Mouse (Mus musculus) stomach, postnatal 0 days (tissue): ENCODE data around the gene Cul7. TPM values are rescaled to one million over a fixed set of nuclear protein-coding genes. Genes with fewer than 3 reads are reported as not detected.

Experiments
- ATAC-seq: fragments of 200-750 bp; cut with Nextera tagmentation; 2 replicates; pipeline ENCODE4 v1.8.0; 2017; ENCODE audit not compliant: low FRiP score, low TSS enrichment
- DNase-seq: peaks from one replicate; pipeline ENCODE4 v3.0.0-alpha.2; 2016; ENCODE audit warnings: low spot score
- H3K27ac ChIP-seq: fragments of 300-500 bp; sonication (generic); replicated peaks from 2 replicates; pipeline ENCODE4 v1.5.1; 2014; ENCODE audit warnings: mild to moderate bottlenecking, control low read depth
- H3K27me3 ChIP-seq: fragments of 300-500 bp; sonication (generic); 2 replicates; pipeline ENCODE4 v1.6.1; 2014; ENCODE audit warnings: low read length; ENCODE audit not compliant: control insufficient read depth, insufficient read depth
- H3K36me3 ChIP-seq: fragments of 300-500 bp; sonication (generic); 2 replicates; pipeline ENCODE4 v1.6.1; 2014; ENCODE audit warnings: low read length, mixed read lengths; ENCODE audit not compliant: control insufficient read depth, insufficient read depth
- H3K4me1 ChIP-seq: fragments of 300-500 bp; sonication (generic); replicated peaks from 2 replicates; pipeline ENCODE4 v1.6.1; 2014; ENCODE audit warnings: antibody characterized with exemption; ENCODE audit not compliant: control insufficient read depth, insufficient read depth
- H3K4me2 ChIP-seq: fragments of 300-500 bp; sonication (generic); replicated peaks from 2 replicates; pipeline ENCODE4 v1.6.1; 2014; ENCODE audit warnings: low read depth, mild to moderate bottlenecking, control low read depth, moderate library complexity
- H3K4me3 ChIP-seq: fragments of 300-500 bp; sonication (generic); 2 replicates; pipeline ENCODE4 v1.5.1; 2014; ENCODE audit warnings: low read depth, low read length, control low read depth
- H3K9ac ChIP-seq: fragments of 300-500 bp; sonication (generic); 2 replicates; pipeline ENCODE4 v1.6.1; 2014; ENCODE audit warnings: mild to moderate bottlenecking, low read length, control low read depth, mixed read lengths
- H3K9me3 ChIP-seq: fragments of 300-500 bp; sonication (generic); 2 replicates; pipeline ENCODE4 v1.6.1; 2016; ENCODE audit warnings: low read length; ENCODE audit not compliant: control insufficient read depth
- CTCF ChIP-seq: IDR thresholded peaks from 2 replicates; pipeline ENCODE4 v1.5.1; 2016; ENCODE audit warnings: antibody characterized with exemption, low read depth, mild to moderate bottlenecking, moderate library complexity
- EP300 ChIP-seq: optimal IDR thresholded peaks from 2 replicates; pipeline ENCODE3; 2016; ENCODE audit warnings: antibody characterized with exemption
- WGBS: fragments of 180-500 bp; shearing (Covaris S2); extraction: QIAGEN DNeasy Blood & Tissue Kit; methylation state at CpG from one replicate; pipeline ENCODE4 v1.1.7; 2014; 5-methylcytosine and 5-hydroxymethylcytosine counted together
- polyA plus RNA-seq: library from polyadenylated mRNA; unstranded; fragments of >200 nt; fragmentation: Nextera tagmentation; extraction: Ambion mirVana; gene quantifications from 2 replicates; pipeline ENCODE4 v1.2.1, GENCODE M21; 2015

Cul7 gene
- polyA plus RNA-seq, 1 experiment from 2014 or later = 12.9 TPM

DNA sequence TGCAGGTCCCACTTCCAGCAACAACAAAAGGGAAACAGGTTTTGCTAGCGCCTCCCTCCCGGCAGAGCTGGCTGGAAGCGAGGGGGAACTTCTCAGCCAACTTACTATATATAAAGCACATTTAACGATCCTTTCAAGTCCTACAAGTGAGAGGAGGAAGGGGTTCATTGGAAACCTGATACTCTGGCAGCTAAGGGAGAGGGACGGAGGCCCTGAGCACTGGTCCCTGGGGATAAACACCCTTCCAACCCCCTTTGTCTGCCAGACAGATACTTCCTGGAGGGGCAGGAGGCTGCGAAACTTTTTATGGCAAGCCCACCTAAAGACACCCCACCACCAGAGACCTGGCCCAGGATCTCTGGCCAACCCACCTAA is 31.8 kb upstream of the Cul7 start:
- no peak for ATAC-seq
- H3K9me3 ChIP-seq = no peaks in the 10 kb centered on the region
- H3K27ac ChIP-seq = peak overlapping the region; percentile 93
- H3K4me3 ChIP-seq = 0 out of 2 replicates have a peak overlapping the region, but pooled peaks have one; percentile 1
- H3K27me3 ChIP-seq = no peaks in the 10 kb centered on the region
- H3K4me1 ChIP-seq = peaks cover 22% of the 10 kb centered on the region
- peak overlapping the region; percentile 63 for H3K9ac ChIP-seq
- WGBS = 13% methylated on average over 6 of the region's 6 CpGs
- TF ChIP-seq CTCF = no peak
- no peak for TF ChIP-seq EP300
- H3K4me2 ChIP-seq = peak overlapping the region; percentile 30
- H3K36me3 ChIP-seq = no peaks in the 10 kb centered on the region
- peak; percentile 46 for DNase-seq

DNA sequence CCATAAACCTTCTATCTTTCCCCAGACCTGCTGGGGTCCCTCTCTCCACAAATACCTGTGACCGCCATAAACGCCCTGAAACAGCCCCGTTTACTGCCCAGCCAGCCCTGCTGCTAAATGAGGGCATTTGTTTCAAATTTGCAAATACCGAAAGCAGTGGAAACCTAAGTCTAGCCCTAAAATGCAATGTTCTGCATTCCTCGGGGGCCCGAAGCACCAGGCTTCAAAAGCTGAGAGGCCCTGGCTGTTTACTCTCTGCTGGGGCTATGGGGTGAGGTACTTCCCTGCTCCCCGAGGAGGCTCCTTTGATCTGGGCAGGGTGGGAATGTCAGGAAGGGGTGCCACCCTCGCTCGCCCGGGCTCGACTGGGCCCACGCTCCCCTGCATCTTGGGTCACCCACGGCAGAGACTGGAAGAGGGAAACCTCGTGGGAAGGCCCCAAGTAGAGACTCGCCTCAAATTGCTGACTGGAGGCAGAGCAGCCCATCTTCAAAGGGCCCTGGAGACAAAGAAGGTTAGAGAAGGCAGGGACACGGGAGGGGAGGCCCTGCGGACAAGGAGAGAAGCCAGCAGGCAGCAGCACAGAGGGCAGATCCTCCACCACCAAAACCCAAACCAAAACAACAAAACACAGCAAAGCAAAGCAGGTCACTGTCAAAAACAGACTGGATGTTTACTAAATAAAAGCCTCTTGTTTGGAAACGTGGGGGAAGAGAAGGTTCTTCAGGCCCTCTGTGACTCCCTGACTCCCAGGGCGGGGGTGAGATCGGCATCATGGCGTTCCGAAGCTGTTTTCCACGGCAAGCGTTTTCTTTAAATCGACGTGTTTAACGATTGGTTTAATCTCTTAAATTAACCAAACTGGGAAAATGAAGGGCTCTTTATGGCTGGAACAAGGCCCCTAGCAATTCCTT is 31.1 kb upstream of the Cul7 start:
- no peaks in the 10 kb centered on the region for H3K36me3 ChIP-seq
- peak; percentile 62; the same call in 1 of the 2 replicates for ATAC-seq
- no peaks in the 10 kb centered on the region for H3K9me3 ChIP-seq
- 0 out of 2 replicates have a peak overlapping the region, but pooled peaks have one; percentile 1 for H3K4me3 ChIP-seq
- WGBS = 17% methylated on average over 27 of the region's 27 CpGs
- H3K4me1 ChIP-seq = peaks cover 26% of the 10 kb centered on the region
- peak overlapping the region; percentile 30 for H3K4me2 ChIP-seq
- TF ChIP-seq CTCF (no peak), EP300 (no peak)
- H3K9ac ChIP-seq = peak overlapping the region; percentile 63
- DNase-seq = peak; percentile 59
- peak overlapping the region; percentile 93 for H3K27ac ChIP-seq
- H3K27me3 ChIP-seq = no peaks in the 10 kb centered on the region

DNA sequence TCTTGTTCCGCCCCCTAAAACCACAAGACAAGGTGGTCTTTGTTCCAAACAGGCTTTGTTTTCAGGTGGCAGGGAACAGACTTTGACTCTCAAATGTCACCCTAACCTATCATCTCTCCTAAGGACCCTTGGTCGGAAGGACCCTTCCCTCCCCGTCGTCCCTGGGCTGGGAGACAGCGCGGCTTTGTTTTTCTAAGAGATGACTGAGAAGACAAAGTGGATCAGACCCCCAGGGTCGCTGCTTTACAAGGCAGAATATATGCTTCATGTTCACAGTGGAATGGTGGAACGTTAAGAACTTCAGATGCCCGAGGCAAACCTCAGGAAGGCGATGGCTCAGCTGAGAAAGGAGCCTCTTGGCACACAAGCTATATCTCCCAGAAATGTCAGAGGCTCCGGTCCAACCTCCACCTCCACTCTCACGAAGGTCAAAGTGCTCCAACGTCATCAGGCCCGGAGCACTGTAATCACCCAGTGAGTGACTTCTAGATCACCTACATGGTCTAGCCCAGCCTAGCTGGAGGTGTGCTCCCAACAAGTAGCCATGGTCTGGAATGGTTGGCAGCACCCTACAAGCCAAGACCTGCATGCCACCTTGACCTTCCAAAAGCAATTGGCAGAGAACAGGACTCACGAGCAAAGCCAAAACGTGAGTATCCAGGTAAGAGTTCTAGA is 30.3 kb upstream of the Cul7 start:
- peaks cover 31% of the 10 kb centered on the region for H3K4me1 ChIP-seq
- H3K9ac ChIP-seq = no peak overlapping the region; the same call in 1 of the 2 replicates
- no peak for DNase-seq
- no peaks in the 10 kb centered on the region for H3K9me3 ChIP-seq
- peak overlapping the region; percentile 93 for H3K27ac ChIP-seq
- 37% methylated on average over 16 of the region's 16 CpGs for WGBS
- no peaks in the 10 kb centered on the region for H3K27me3 ChIP-seq
- no peak overlapping the region for H3K4me3 ChIP-seq
- TF ChIP-seq CTCF (no peak), EP300 (no peak)
- no peak for ATAC-seq
- peak overlapping the region; percentile 30 for H3K4me2 ChIP-seq
- no peaks in the 10 kb centered on the region for H3K36me3 ChIP-seq

DNA sequence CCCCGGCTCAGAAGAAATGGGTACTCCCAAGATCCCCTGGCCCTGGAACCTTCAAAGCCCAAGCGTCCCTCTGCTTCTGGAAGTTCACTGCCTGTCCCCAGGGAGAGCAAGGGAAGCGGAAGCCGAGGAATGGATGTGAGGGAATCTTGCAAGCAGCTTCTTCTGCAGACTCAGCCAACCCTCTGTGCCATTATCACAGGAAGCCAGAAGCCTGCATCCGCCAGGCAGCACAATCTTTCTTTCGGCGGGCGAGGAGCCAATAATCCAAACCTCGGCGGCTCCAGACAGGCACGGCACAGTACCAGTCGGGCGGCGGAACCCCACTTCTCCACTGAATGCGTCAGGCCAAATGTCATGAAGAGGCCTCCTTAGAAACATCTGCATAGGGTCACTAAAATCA is 28.8 kb upstream of the Cul7 start:
- TF ChIP-seq CTCF (no peak), EP300 (no peak)

DNA sequence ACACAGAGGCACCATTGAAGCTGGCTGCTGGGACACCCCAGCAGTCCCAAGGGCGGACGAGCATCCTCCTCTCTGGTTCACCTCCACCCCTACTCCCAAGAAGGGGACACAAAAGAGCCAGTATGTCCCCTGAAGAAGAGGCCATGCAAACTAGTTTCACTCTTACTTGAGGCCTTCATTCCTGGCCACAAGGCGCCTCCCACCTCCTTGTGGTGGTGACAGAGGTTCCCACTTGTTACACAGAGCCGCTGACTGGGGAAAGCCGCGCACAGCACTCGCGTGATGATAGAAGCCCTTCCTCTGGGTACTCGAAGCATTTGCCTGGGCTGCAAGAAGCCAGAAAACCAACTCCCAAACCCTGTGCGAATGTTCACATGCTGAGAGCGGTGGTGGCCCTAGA is 27.9 kb upstream of the Cul7 start:
- no peaks in the 10 kb centered on the region for H3K36me3 ChIP-seq
- H3K4me1 ChIP-seq = peaks cover 34% of the 10 kb centered on the region
- DNase-seq (no peak), ATAC-seq (no peak)
- no peak for TF ChIP-seq EP300
- TF ChIP-seq CTCF = no peak
- no peak overlapping the region for H3K4me3 ChIP-seq
- no peak overlapping the region for H3K4me2 ChIP-seq
- WGBS = 68% methylated on average over 11 of the region's 11 CpGs
- peak overlapping the region; percentile 82 for H3K27ac ChIP-seq
- H3K9ac ChIP-seq = no peak overlapping the region
- H3K9me3 ChIP-seq = no peaks in the 10 kb centered on the region
- no peaks in the 10 kb centered on the region for H3K27me3 ChIP-seq

More for the DNA sequence above, 28.8 kb upstream of the Cul7 start:
- peak; percentile 48 for DNase-seq
- WGBS = 28% methylated on average over 15 of the region's 15 CpGs
- Histone ChIP-seq H3K27me3 (no peaks in the 10 kb centered on the region), H3K9ac (no peak overlapping the region), H3K4me3 (no peak overlapping the region), H3K36me3 (no peaks in the 10 kb centered on the region), H3K4me1 (peaks cover 34% of the 10 kb centered on the region), H3K27ac (peak overlapping the region; percentile 25; the same call in 1 of the 2 replicates), H3K9me3 (no peaks in the 10 kb centered on the region), H3K4me2 (peak overlapping the region; percentile 9; the same call in 1 of the 2 replicates)
- no peak for ATAC-seq
